Mouse (Mus musculus): ENCODE measurements around the gene Igdcc3.

Gene Igdcc3

DNA sequence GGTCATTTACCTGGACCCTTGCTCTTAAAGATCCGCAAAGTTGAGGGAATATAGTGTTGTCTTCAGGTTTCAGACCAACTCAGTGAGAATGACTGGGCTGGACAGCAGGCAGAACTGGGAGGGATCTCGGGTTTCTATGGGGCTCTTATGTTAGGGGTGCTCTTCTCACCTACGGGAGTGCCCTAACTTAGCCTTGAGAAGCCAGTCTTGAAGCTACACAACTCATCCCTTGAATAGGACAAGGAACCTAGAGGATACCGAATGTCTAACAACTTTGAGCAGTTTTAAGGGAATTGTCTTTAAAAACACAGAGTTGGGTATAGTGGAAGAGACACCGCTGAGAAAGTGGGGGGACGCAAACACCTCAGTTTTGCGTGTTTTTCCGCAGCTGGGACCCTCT is 498 bp upstream of the Igdcc3 start:
- DNase-seq (ENCODE audit: low spot score in 2 of 2), result no peak

DNA sequence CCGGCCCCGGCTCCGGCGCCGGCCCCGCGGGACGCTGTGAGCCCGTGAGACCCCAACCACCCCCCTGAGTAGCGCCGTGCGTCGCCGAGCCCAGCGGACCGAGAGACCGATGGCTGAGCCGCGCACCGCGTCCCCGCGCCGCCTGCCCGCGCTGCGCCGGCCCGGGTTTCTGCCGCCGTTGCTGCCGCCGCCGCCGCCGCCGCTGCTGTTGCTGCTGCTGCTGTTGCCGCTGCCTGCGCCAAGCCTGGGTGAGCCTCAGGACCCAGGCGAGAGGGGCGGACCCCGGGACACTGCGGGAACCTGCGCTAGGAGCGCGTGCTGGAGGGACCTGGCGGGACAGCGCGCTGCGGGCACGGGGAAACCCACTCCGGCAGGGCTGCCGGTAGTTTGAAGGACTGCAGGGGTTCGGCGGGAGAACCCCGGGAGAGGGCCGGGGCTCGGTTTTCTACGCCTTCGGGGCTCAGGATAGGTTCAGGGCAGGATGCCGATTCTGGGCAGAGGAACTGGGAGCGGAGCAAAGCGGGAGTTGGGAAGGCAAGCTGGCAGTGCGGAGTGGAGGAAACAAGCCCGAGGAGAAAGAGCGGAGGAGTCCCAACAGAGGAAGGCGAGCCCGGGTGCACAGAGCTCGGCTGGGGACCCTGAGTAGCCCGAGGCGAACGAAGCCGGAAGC is 452 bp downstream of the Igdcc3 start:
- DNase-seq (ENCODE audit: low spot score in 2 of 2), result peak in 1 of 2 experiments; percentile 15

DNA sequence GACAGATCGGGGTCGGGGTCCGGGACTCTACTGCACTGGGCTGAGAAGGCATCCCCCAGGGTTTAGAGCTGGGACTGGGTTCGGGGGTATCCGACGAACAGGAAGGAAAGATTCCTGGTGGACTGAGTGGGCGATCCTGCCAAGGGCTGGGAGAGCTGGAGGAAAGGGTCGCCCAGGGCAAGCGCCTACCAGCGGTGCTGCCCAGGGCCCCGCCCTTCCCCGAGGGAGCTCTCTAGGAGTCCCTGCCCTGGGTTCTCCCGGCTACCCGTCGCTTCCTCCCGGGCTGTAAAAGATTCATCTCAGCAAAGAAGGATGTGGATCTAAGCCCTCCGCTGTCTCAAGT is 958 bp downstream of the Igdcc3 start:
- no peak for DNase-seq (ENCODE audit: low spot score in 2 of 2)

DNA sequence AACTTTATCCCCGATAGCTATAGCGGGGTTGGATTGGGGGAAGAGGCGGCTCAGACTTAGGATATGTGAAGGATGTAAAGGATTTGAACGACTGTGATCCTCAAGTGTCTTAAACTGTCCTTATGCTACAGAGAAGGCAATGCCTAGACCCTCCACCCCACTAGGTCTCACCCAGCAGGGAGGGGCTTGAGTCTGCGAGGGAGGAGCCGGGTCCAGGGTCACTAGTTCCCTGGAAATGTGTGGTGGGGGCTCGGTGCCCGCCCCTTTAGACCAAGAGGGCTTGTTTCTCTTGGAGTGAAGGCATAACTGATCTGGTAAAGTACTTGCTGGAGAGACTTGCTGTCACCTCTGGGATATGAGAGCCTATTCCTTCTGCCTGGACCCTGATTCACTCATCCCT is 1.4 kb downstream of the Igdcc3 start:
- no peak for DNase-seq (ENCODE audit: low spot score in 2 of 2)

DNA sequence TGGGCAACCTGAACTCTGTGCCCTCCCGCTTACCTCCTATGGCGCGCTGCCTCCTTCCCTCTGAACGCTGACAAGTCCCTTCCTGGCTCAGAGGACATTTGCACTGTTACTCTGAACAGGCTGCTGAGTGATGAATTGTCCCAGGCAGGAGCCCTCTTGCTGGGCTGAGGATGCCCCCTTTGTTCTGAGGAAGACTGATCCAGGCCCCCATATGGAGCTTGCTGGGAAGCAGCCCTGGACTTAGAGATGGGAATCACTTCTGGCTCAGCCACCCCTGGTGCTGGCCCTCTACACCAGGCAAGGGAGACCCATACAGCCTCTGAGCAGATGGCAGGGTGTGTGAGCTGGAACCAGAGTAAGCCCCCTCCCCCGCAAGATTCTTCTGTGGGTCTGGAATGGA is 5.0 kb downstream of the Igdcc3 start:
- DNase-seq (ENCODE audit: low spot score in 2 of 2), result no peak

DNA sequence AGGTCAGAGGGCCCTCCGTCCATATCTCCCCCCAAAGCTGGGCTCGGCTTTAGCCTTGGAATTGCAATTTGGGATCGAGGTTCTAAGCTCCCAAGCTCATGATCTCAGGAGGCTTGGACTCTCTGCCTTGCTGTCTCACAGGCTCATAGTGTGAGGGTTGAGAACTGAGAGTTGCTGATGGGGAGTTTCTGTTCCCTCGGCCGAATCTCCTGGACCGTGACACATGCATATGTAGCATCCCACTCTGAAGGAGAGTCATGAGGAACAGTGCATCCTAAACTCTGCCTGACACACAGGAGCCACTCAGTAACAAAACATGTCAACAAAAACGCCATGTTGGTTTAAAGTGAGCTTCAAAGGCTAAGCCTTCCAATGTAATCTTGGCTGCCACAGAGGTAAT is 7.5 kb downstream of the Igdcc3 start:
- no peak for DNase-seq (ENCODE audit: low spot score in 2 of 2)

DNA sequence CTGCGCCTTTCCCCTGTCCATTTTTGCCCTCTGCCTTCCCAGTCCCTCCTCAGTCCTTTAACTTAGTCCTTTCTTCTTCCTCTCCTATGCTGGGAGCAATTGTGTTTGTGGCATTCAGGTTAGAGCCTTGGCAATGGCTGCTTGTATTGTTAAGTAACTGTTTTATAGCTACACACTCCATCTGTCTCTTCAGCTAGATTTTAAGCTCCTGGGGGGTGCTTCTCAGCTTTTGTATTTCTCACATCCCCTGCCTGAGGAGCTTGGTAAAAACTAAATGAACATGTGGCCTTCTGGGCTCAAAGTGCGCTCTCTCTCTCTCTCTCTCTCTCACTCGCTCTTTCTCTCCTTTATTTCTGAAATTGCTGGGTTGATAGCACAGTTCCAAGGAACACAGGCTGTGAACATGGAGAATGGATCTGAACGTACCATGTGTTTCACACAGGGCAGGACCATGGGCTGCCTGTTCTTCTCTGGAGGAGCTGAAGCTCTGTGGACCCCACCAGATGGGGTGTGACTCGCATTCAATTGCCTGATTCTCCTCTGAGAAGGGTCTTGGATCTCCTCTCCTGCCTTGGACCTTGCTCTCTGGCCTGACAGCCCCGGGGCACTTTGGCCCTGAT is 11.8 kb downstream of the Igdcc3 start:
- DNase-seq (ENCODE audit: low spot score in 2 of 2), result no peak

DNA sequence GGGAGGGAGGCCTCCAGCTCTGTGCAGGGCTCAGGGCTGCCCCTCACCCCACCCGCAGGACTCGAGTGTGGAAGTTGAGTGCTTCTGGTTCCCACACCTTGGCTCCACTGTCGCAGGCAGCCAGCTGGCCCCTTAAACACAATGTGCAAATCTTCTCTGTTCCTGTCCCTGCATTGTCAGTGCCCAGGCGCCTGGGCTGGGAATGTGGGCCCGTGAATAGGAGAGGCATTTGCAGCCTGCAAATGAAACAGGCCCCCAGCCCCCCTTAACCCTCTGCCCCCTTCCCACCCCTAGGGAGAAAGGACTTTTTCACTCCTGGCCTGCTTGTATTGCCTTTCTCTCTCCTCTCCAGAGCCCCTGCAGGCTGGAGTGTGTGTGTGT is 12.3 kb downstream of the Igdcc3 start:
- no peak for DNase-seq (ENCODE audit: low spot score in 2 of 2)

DNA sequence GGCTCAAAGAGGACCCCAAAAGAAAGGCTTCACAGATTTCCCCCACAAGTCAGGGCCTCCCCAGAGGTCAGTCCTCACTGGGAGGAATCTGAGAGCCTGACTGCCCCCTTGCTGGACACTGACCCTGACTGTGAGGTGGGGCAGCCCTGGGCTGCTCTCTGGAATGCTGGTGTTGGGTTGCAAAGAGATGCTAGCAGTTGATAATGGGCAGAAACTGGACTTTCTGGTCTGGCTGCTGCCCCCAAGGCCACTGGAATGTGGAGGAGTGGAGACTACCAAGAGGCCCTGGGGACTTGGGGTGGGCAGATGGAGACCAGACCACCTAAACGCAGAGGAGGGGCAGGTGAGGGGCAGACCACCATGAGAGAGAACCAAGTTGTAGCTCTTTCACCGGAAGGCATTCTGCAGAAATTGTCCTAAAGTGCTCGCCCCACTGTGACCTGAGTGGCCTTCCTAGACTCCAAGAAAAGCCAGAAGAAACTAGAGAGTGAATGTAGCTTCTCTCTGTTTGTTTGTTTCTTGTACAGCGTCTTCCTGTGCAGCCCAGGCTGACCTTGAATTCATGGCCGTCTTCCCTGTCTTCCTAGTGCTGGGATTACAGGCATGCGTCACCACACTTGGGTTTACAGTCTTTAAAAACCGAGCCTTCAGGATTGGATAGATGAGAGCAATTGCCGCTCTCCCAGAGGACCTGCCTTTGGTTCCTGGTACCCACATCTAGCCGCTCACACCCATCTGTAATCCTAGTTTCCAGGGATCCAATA is 13.9 kb downstream of the Igdcc3 start:
- DNase-seq (ENCODE audit: low spot score in 2 of 2), result no peak

DNA sequence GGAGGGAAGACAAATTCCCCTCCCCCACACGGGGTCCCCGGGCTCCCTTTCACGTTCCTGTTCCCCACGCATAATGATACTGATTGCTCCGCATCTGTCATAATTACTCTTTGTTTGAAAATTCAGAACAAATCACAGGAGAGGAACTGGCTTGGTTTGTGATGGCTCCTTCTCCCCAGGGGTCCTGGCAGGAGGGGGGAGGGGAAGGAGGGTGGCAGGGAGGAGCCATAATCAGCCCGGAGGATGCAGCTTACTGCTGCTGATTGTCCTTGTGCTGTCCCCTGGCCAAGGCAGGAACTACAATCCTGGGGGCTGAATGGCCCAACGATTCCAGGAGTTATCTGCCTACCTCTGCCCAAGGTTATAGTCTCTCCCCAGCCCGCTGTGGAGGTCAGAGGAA is 15.6 kb downstream of the Igdcc3 start:
- no peak for DNase-seq (ENCODE audit: low spot score in 2 of 2)

DNA sequence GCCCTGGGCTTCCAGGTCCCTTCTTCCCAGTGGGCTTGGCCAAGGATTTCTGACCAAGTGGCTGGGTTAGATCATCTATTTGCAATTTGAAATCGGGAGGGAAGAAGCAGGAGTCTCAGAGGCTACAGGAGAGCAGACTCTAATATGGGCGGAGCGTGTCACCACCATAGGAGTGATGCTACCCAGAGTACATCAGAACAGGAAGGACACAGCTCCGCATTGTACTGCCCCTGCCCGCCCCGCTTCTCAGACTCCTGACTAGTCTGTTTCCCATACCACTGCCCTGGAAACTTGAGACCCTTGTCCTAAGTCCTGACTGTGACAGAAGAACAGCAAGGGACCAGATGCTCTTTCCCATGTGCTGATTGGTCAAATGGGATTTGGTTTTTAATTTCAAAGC is 16.6 kb downstream of the Igdcc3 start:
- no peak for DNase-seq (ENCODE audit: low spot score in 2 of 2)

DNA sequence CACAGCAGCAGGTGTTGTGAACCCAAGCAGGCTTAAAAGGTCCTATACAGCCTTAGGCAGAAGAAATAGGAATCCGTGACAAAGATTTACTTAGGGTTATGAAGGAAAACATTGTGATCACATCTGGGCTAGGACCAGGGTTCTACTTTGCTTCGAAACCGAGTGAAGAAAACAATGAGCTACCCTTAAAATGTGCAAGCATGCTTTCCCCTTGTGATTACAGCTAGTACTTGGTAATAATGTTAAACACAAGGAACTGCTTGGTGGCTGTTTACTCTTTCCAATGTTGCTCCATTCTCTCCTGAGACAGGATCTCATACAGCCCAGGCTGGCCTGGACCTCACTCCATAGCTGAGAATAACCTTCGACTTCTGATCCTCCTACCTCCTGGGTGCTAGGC is 20.2 kb downstream of the Igdcc3 start:
- no peak for DNase-seq (ENCODE audit: low spot score in 2 of 2)

DNA sequence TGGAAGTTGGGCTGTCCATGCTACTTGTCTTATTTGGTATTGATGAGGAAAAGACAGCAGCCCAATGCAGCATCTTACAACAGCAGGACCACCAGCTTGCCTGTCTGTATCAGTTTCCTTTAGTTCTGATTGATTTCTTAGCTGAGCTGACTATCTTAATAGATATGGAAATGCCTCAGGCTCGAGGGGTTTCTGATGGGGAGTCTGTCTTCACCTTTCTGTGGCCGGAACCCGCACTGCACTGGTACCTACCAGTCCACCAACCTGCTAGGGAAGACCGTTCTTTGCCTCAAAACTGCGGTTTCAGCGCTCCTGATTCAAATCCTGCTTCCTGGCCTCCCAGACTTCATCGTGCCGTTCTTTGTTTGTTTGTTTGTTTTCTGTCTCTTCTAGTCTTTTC is 20.9 kb downstream of the Igdcc3 start:
- DNase-seq (ENCODE audit: low spot score in 2 of 2), result no peak

DNA sequence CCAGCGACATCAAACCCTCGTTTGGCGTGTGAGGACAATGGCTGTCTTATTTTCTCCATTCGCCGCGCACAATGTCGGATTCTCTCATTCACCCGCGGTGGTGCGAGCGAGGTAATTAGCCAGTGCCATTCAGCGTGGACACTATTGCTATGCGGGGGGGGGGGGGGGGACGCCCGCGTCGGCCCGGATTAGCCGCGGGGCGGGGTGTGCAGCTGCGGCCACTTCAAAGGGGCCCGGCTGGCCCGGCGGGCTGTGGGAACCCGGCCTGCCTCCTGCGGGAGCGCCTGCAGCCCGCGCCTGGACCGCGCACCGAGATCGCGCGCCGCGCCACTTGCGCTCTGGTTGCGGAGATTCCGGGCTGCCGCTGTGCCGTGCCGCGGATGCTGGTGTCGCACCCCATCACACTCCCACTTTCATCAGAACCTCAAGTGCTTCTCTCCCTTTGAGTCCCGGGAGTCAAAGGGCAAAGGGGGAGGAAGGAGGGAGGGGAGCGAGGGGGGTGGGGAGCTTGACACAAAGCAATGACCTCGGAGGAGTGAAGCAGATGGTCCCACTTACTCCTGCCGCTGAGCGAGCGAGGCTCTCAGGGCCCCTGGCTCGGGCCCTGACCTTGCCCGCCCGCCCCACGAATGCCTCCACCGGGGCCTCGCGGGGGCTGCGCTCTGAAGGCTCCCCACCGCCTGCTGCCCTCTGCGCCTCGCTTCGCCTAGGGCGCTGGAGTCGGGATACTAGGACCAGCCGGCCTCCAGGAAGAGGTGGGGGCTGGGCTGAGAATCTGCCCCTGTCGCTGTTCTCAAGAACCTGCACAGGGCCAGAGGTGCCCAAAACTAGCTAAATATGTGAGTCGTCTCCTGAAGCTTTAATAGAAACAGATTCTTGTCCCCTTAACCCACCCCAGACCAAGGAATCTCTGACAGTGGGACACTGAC is 22.0 kb downstream of the Igdcc3 start:
- DNase-seq (ENCODE audit: low spot score in 2 of 2), result no peak

DNA sequence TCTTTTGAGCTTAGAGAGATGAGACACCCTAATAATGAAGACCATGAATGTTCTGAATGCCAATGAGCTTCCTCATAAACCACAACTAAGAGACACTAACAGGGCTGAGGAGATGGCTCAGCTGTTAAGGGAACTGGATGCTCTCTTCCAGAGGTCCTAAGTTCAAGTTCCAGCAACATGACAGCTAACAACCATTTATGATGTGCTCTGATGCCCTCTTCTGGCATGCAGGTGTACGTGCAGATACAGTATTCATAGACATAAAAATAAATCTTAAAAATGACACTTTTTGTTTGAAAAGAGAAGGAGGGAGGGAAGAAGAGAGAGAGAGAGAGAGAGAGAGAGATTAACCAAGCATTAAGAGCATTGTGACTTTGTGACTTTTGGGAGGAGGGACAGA is 23.9 kb downstream of the Igdcc3 start:
- DNase-seq (ENCODE audit: low spot score in 2 of 2), result no peak

DNA sequence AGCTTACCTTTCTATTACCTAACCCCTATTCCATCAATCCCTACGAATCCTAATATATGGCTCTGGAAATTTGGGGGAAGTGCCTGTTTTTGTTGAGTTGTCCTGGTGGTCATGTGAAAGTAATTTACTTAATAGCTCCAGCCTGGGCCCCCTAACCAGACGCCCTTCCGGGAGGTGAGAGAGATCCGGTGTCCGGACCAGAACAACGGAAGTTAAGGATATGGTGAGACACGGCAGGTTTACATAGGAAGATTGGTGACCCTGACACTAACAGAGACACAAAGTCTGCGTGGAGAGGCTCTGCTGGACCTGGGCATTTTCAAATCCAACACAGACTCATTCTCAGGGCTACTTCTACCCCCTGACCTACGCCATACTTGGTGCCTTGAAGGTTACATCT is 25.4 kb downstream of the Igdcc3 start:
- no peak for DNase-seq (ENCODE audit: low spot score in 2 of 2)

DNA sequence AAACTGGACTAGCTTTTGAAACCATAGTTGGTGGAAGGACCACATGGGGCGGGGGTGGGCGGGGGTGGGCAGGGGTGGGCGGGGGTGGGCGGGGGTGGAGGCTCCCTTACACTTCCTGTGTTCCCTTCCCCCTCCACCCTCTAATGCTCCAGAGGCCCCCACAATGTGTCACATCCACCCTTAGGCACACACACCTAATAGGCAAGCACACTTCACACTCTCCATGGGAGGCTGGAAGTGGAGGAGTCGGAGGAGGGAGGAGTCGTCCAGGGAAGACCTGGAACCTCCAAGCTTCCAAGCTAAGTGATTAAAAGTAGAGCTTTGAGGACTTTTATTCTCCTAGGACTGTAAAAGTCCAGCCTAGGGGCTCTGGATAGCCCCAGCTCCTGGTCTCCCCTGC is 27.5 kb downstream of the Igdcc3 start:
- DNase-seq (ENCODE audit: low spot score in 2 of 2), result no peak

DNA sequence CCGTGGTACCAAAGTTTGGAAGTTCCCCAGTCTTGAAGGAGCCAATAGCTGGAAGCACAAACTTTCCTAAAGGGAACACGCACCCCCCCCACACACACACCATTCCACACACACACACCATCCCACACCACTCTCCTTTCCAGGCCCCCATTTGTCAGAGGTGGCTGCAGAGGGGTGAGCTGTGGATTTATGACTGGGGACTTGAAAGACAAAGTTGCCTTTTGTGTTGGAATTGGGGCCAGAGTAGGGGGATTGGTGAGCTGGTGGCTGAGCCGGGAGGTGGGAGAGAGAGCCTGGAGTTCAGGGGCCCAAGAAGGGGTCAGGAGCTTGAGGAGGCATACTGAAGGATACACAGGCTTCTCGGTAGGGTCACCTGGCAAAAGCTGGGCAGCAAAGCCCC is 28.0 kb downstream of the Igdcc3 start:
- no peak for DNase-seq (ENCODE audit: low spot score in 2 of 2)

DNA sequence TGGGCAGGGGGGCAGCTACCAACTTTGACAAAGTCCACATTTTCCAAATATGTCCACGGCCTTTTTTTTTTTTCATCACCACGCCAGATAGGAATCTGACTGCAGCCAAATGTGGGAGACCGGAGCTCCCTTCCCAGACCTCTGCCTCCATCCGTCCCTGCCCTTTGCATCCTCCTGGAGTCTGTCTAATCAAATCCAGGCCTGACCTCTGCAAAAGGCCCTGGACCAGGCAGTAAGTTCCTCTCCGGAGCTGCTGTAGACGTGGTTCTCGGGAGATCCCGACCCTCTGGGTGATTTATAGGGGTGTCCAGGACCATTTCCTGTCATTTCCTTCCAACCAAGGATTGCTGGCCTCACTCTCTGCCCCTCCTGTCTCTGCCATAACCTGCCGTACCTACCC is 31.7 kb downstream of the Igdcc3 start:
- no peak for DNase-seq (ENCODE audit: low spot score in 2 of 2)

DNA sequence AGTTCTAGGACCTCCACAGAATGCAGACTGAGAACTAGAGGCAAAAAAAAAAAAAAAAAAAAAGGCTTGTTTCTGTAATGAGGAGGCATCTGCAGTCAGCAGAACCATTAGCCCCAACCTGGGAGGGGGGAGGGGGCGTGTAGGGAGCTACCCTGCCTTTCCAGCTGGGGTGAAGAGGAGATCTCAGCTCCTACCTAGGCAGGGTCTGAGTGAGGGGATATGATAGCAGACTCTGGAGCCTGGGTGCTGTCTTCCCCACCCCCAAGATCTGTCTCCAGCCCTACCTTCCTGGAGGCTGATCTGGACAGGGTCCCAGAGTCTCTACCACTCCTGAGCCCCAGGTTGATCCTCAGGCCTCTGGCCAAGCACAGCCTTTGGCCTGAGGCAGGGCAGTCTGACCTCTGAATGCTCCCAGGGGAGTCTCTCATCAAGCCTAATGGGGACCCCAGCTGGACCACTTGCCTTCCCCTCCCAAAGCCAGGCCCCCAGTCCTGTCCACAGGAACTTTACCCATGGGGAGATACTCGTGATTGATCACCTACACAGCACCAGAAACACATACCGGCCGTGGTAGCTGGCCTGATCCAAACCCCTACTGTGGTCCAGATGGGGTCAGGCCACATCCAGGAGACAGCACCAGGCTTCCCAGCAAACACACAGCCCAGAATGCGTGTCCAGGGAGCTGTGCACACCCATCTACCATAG is 34.4 kb downstream of the Igdcc3 start:
- DNase-seq (ENCODE audit: low spot score in 2 of 2), result no peak

DNA sequence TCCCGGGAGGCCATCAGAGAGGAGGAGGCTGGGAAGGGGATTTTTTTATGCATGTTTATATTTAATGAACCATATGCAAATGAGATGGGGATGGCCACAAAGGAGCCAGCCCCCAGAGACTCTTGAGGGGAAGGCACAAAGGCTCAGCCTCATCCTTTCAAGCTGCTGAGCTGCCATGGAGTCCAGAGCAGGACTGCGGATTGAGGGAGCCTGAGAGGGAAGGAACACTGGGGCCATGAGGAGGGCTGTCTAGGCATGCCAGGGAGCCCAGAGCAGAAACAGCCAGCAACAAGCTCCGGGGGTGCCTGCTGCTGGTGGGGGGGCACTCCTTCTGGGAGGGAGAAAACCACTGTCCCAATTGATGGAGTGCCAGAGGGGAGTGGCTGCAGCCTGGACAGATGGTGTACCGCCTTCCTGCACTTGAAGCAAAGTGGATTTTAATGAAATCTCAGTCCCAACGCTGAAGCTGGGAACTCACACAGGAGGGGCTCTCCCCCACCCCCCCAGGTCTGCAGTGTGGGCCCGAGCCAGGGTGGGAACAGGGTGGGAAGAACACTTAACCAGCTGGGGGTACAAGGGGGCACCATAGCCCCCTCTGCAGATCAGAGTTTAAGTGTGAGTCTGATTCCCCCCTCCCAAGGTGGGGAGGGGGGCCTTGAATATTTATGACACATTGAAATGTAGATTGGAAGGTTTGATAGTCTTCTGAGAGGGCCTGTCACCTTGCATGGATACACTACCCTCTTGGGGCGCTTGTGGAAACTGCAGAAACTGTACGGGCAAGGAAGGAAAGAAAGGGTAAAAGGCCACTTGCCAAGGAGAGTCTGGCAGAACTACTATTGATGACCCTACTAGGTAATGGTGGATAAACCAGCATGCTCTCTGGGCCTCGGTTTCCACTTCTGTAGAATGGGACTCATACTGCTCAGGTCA is 35.2 kb downstream of the Igdcc3 start:
- no peak for DNase-seq (ENCODE audit: low spot score in 2 of 2)
